18 mouse cellular contexts compared by ENCODE assay signal in genomic region chr17:47293178-47293577, GRCm38 (mm10).
A peak's percentile ranks its signal among the peaks of the same experiment; 100 is the strongest.
DNase-seq lines count a peak whose midpoint lies in the region; ATAC-seq and TF ChIP-seq lines count a peak whose summit lies in the region.
"Had no signal": no experiment of that assay in that cellular context is flagged by ENCODE, and none has a peak within 500 bp of the region (broad histone marks: within the 10 kb centered on the region; RNA-seq: fewer than 3 reads in every experiment).

No protein-coding gene starts in this region.

- H3K9ac ChIP-seq in intestine, embryonic 15.5 days = no peak overlapping the region
- H3K9ac ChIP-seq in intestine, postnatal 0 days (ENCODE audit: low read depth, low read length) = no peak overlapping the region
- H3K9ac ChIP-seq: hindbrain, embryonic 14.5 days; limb, embryonic 12.5 days; liver, embryonic 15.5 days; neural tube, embryonic 15.5 days had no signal

- no peak for TF ChIP-seq POLR2A in bone marrow macrophage, adult 2 months (IDR thresholded peaks at IDR 0.05; ENCODE audit: borderline replicate concordance, low read depth, low read length)

- no peaks in the 10 kb centered on the region for H3K9me3 ChIP-seq in intestine, embryonic 15.5 days
- no peaks in the 10 kb centered on the region for H3K9me3 ChIP-seq in intestine, postnatal 0 days (ENCODE audit: control insufficient read depth)
- H3K9me3 ChIP-seq: heart, embryonic 10.5 days; limb, embryonic 12.5 days; liver, embryonic 15.5 days; neural tube, embryonic 15.5 days had no signal

- ATAC-seq in intestine, embryonic 15.5 days = no peak
- no peak for ATAC-seq in intestine, postnatal 0 days
- peak; percentile 47 for ATAC-seq in CD4-positive, CD25-positive, alpha-beta regulatory T cell, adult 4 months
- ATAC-seq in granulocyte monocyte progenitor cell, adult 5-6 weeks (replicated peaks; ENCODE audit: poor library complexity, severe bottlenecking) = no peak

- WGBS in intestine, embryonic 15.5 days = 92% methylated on average over 8 of the region's 8 CpGs
- WGBS in intestine, postnatal 0 days = 93% methylated on average over 8 of the region's 8 CpGs

- H3K4me1 ChIP-seq in intestine, embryonic 15.5 days (replicated peaks) = peaks cover 35% of the 10 kb centered on the region
- peaks cover 20% of the 10 kb centered on the region; the same call in 1 of the 2 replicates for H3K4me1 ChIP-seq in intestine, postnatal 0 days (replicated peaks; ENCODE audit: control insufficient read depth, insufficient read depth, low read length)
- H3K4me1 ChIP-seq in bone marrow macrophage, adult 2 months (ENCODE audit: control insufficient read depth, insufficient read depth, low read length) = peaks cover 31% of the 10 kb centered on the region

- TF ChIP-seq CTCF in intestine, postnatal 0 days (IDR thresholded peaks at IDR 0.05; ENCODE audit: low read depth) = no peak
- TF ChIP-seq CTCF in bone marrow macrophage, adult 2 months (IDR thresholded peaks at IDR 0.05; ENCODE audit: low read depth, low read length) = no peak
- no peak for TF ChIP-seq CTCF in left cerebral cortex, adult 2 months (IDR thresholded peaks at IDR 0.05)

- H3K4me3 ChIP-seq in intestine, embryonic 15.5 days (replicated peaks) = no peak overlapping the region
- no peak overlapping the region for H3K4me3 ChIP-seq in intestine, postnatal 0 days (ENCODE audit: low read depth, low read length)
- no peak overlapping the region for H3K4me3 ChIP-seq in bone marrow macrophage, adult 2 months (ENCODE audit: insufficient read depth, low read length)
- H3K4me3 ChIP-seq in left cerebral cortex, adult 2 months = no peak overlapping the region
- H3K4me3 ChIP-seq: heart, embryonic 10.5 days; limb, embryonic 12.5 days; liver, embryonic 15.5 days; neural tube, embryonic 15.5 days had no signal

- H3K4me2 ChIP-seq in intestine, embryonic 15.5 days (replicated peaks) = no peak overlapping the region
- H3K4me2 ChIP-seq in intestine, postnatal 0 days (replicated peaks; ENCODE audit: low read depth) = no peak overlapping the region
- H3K4me2 ChIP-seq: hindbrain, embryonic 14.5 days; limb, embryonic 12.5 days; liver, embryonic 15.5 days; neural tube, embryonic 15.5 days had no signal

- intact Hi-C loops in left cerebral cortex, adult 2 months (cut with DNase I) = no loop called here

- DNase-seq in natural killer cell, adult 2 months (ENCODE audit: low spot score in 2 of 2) = peak; percentile 40 to 69
- DNase-seq in frontal cortex, postnatal 10 days (ENCODE audit: low spot score in 2 of 2) = no peak
- no peak for DNase-seq in left cerebral cortex, adult 2 months (ENCODE audit: extremely low spot score in 1 of 2, low spot score in 2 of 2)
- DNase-seq: adrenal gland, adult 2 months; cerebellum, adult 9-10 months; kidney, adult 8-10 months; lung, postnatal 4 days; thymus, postnatal 36 days had no signal

- no peaks in the 10 kb centered on the region for H3K36me3 ChIP-seq in intestine, embryonic 15.5 days
- no peaks in the 10 kb centered on the region; the same call in 1 of the 2 replicates for H3K36me3 ChIP-seq in intestine, postnatal 0 days (ENCODE audit: control insufficient read depth, insufficient read depth)
- H3K36me3 ChIP-seq: liver, embryonic 15.5 days had no signal

- H3K27ac ChIP-seq in intestine, embryonic 15.5 days = peak overlapping the region; percentile 77; the same call in 1 of the 2 replicates
- no peak overlapping the region; the same call in 1 of the 2 replicates for H3K27ac ChIP-seq in intestine, postnatal 0 days (ENCODE audit: low read depth, low read length)
- H3K27ac ChIP-seq in bone marrow macrophage, adult 2 months (ENCODE audit: insufficient read depth, low read depth, low read length) = peak overlapping the region; percentile 67
- H3K27ac ChIP-seq in left cerebral cortex, adult 2 months = no peak overlapping the region
- H3K27ac ChIP-seq: hindbrain, embryonic 14.5 days; neural tube, embryonic 15.5 days had no signal

- H3K27me3 ChIP-seq in intestine, embryonic 15.5 days (replicated peaks) = no peaks in the 10 kb centered on the region
- H3K27me3 ChIP-seq in intestine, postnatal 0 days (replicated peaks; ENCODE audit: control insufficient read depth, insufficient read depth, low read length) = no peaks in the 10 kb centered on the region
- H3K27me3 ChIP-seq: limb, embryonic 12.5 days; liver, embryonic 15.5 days; neural tube, embryonic 15.5 days had no signal

Comparison
In these comparisons a context has a peak if more than half of its experiments do, and no peak if none do; other contexts are left out.
1. H3K27ac ChIP-seq: peak in intestine, embryonic 15.5 days (single experiment) and bone marrow macrophage, adult 2 months (single experiment); none in intestine, postnatal 0 days (single experiment) and left cerebral cortex, adult 2 months (single experiment).
2. DNase-seq: peak in natural killer cell, adult 2 months (2 of 2); none in frontal cortex, postnatal 10 days (0 of 2) and left cerebral cortex, adult 2 months (0 of 2).